Mouse (Mus musculus) CD4-positive helper T cell, adult 2 months (primary cell): Measurements from ENCODE around the gene Ulk4.

Experiments used
- DNase-seq: peaks from one replicate; pipeline ENCODE4 v3.0.0-alpha.2; 2012; ENCODE audit warnings: low read depth, missing footprints, low spot score

Gene Ulk4

DNA sequence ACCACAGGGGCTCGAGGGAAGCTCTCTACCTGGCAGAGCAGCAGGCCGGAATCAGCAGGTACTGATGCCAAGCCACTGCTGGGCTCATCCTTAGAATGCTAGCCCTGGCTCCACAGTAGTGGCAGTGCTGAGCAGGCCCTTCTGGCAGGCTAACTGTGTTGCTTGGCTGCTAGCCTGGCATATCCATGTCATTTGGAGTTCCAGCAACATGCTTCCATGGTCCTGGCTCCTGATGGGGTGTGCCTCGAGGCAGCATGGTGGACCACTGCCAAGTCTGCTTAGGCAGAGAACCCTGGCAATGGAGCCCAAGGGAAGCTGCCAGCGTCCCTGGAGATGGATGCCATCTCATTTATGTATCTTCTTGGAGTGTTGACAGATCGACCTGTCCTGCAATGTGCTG is 169.4 kb downstream of the Ulk4 start:
- DNase-seq = no peak

DNA sequence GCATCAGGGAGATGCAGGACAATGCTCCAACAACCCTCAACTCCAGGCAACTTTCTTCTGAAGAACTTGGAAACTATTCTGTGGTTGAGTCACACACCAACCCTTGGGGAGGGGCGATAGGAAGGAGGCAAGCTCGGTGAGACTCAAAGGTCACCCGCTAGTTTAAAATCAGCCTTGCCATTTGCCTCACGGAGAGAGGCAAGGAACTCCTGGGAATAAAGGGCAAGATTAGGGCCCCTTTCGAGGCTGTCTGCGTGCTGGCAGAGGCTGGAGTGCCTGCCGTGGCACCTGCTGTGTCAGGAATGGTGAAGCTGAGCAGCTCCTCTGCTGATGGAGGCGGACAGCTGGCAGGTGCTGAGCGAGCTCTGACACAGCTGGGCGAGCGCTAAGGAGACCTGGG is 169.9 kb downstream of the Ulk4 start:
- DNase-seq = no peak

DNA sequence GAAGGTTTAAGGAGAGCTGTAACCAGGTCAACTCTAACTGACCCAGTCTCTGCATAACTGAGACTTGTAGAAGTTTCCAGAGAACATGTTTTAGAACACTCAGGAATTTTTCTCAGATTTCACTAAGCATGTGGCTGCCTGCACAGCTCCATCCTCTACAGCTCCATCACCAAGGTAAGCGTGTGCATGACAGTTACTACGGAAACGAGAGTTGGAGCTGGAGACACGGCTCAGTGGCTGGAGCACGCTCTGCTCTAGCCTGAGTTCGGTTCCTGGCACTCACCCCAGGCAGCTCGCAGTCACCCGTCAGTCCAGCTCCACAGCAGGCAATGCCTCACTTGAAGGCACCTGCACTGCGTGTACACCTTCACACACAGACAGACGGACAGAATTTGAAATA is 175.5 kb downstream of the Ulk4 start:
- DNase-seq = no peak

DNA sequence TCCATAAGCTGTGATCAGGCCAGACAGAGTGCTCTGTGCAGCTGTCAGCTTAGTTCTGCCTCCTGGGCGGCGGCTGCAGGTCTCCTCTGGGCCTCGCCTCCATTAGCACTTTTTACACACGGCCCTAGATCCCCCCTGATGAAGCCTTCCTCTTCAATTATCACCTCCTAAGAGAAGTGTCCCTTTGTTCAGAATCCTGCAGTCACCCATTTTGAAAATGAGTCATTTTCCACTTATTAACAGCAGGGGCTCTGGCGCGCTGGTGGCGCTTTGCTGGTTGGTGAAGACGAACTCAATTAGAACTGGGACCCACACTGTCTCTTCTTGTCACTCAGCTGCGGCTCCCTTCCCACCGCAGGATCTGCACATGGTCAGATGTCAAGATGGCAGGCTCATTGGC is 177.5 kb downstream of the Ulk4 start:
- no peak for DNase-seq

DNA sequence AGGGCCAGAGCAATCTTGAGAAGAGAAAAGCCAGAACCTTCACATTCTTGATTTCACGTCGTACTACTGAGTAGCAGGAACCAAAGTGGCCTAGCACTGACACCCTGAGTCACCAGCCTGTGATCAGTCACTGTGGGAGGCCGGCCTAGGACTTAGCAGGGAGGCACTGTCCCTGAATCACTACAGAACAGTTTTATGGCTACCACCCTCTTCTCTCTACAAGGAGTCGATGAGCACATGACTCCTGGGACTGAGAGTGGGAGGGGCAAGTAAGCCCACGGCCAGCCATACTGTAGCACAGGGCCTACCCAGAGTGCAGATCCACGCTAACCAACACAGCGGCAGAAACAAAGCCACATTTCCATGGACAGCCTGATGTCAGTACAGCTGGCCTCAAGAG is 183.2 kb downstream of the Ulk4 start:
- no peak for DNase-seq

DNA sequence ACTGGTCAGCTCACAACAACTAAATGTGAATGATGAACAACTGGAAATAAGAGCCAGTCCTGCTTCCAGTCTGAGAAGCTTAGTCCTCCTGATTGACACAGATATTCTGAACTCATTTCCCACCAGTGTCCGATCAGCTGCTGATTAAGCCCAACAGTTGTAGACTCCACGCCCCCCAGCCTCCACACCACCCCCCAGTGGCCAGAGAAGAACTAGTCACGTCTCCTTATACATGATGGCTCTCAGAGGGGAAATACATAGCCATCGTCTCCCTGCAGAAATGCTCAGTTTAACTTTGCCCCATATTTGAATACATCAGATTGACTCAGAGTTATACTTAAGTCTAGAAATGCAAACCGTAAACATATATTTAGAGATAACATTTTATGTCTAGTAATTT is 184.4 kb downstream of the Ulk4 start:
- DNase-seq = no peak

DNA sequence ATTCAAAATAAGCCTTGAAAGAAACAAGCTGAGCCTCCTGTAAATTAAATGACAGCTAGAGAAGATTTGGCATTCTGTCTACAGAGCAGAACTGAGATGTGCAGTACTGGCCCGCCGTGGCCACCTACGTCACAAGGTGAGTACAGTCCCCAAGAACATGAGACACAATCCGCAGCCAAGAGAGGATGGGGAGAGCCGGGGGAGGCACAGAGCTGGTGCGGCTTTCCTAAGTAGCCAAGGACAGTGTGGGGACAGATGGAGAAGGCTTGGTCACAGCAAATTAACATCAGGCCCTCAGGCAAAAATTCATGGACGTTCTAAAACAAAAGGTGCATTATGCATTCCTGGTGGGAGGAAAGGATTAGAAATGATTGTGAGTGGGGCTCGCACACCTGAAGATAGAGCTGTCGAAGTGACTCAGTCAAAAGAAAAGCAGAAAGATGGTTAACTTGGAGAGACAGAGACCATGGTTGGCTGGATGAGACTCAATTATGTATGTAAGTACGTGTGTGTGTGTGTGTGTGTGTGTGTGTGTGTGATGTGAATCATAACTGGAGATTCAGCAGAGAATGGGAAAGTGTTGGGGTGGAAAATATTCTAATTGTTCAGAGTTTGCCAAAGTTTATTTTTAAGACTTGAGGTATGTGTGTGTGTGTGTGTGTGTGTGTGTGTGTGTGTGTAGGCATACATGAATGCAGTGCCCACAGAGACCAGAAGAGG is 185.8 kb downstream of the Ulk4 start:
- no peak for DNase-seq

DNA sequence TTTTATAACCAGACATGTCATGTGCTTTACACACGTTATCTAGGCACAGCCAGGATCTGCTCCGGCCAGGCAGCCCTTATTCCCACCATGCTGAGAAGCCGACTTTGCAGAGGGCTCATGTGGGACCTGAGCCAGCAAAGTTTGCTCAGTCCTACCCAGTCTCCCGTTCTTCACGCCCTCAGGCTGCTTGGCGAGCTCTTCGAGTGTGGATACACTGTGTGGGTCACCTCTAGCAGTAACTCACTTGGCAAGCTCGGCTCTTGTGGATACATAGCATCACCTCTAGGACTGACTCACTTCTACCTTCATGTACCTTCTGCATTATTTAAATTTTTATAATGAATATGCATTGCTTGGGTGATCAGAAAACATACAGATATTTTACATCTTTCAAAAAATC is 189.3 kb downstream of the Ulk4 start:
- no peak for DNase-seq

DNA sequence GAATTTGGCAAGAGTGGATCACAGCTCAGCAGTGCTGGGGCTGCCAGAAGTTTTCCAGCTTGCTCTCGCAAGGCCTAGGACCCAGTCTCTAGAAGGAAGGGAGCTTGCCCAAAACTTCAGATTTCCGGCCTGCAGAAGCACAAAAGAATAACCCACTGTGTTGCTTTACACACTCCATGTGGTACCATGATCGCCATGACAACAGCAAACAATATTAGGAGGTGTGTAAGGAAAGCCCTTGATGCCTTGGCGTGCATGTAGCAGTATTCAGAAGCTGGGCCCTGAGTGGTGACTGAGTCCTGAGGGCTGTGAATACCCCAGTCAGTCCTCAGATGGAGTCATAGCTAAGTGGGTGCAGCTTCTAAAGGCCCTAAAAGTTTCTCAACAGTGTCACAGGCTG is 192.8 kb downstream of the Ulk4 start:
- DNase-seq = no peak

DNA sequence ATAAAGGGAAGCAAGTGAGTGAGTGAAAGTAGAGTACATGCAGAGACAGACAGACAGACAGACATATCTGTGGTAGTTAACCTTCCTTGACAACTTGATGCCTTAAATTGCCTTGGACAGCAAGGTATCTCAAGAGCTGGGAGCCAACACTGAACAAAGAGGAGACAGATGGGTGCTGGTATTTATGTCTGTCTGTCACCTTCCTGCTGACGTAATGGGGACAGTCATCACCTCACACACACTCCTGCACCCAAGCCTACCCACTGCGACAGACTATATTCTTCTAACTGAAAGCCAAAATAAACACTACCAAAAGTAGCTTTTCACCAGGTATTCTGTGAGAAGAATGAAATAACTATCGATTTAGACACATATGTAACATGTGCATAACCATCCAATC is 196.2 kb downstream of the Ulk4 start:
- no peak for DNase-seq

DNA sequence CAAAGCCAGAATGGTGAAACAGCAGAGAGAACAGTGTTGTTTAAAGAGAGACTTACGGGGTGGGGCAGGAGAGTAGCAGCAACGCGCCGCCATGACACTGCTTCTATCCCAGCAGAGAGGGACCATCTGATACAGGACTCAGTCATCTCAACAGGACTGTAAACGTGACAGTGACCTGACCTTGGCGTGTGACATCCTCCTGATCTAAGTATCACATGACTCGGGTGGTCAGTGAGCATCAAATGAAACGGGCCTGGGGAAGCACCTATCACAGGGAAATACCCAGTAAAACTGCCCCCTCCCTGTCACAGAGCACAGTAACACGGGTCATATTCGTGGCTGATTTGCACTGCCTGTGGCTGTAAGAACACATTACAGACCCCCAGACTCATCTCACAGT is 196.6 kb downstream of the Ulk4 start:
- DNase-seq = no peak

DNA sequence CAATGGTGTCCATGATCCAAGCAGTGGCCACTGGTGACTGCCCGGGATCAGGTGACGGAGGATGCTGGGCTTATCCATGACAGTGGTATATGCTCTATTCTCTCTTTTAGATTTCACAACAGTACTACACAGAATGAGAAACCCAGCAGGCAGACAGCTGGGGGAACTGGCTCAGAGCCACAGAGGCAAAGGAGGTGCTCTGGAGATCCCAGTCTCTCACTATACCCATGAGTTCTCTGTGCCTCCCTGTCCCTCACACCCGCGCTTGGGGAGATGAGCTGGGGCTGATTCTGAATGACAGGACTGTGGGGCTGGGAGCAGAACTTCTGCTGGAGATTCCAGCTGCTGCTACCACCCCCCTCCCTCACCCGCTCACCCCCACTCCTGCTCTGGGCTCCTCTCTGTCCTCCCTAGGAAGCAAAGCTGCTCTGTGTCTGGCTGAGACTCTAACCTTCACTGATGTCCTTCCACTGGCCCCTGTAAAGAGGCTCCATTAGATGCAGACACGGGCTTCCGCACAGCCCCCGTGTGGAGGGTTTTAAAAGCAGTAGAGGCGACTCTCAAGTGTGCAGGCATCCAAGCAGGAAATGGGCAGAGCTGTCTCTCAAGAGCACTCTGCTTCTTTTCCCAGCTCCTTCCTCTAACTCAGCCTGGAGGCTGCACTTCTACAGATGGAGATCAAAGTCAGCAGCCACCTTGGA is 197.5 kb downstream of the Ulk4 start:
- DNase-seq = no peak

DNA sequence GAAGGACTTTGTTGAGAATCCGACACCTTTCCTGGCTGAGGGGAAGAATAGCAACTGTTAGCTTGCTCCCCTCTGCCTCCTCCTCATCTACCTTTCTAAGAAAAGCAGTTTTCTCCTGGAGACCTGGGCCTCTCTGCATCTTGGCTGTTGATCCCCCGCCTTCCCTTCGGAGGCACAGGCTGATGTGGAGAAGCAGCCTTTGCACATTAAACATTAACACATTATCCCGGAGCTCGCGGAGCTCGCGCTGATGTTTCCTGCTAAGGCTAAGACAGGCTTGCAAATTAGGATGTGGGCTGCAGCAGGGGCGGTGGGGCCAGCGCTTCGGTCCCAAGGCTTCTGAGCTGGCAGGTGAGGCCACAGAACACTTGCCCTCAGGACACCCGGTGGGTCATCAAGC is 200.7 kb downstream of the Ulk4 start:
- no peak for DNase-seq

DNA sequence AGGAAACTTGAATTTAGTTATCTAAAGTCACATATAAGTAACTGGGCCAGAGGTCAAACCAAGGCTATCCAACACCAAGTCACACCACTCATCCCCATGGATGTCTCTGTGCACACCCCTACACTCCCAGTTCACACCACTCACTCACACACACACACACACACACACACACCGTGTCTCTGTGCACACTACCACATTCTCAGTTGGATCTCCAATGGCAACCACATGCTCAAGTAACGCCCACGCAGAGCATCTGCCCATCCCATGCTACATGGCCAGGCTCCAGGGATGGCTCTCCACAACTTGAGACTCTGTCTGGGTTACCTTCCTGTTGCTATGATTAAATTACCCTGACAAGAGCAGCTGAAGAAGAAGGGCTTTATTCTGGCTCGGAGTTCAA is 201.8 kb downstream of the Ulk4 start:
- no peak for DNase-seq

DNA sequence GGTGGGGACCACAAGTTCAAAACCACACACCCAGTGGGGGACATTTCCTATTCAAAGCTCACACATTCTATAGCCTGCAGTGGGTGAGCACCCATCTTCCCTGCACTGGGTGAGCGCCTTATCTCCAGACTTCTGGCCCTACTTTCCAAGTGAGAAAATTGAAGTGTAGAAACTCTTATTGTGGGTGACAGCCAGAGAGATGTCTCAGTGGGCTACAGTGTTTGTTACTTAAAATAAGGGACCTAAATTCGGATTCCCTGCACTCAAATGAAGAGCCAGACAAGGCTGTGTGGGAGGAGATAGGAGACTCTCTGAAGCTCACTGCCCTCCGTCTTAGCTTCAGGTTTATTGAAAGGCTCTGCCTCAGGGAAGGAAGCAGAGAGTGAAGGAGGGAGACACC is 202.3 kb downstream of the Ulk4 start:
- DNase-seq = no peak

DNA sequence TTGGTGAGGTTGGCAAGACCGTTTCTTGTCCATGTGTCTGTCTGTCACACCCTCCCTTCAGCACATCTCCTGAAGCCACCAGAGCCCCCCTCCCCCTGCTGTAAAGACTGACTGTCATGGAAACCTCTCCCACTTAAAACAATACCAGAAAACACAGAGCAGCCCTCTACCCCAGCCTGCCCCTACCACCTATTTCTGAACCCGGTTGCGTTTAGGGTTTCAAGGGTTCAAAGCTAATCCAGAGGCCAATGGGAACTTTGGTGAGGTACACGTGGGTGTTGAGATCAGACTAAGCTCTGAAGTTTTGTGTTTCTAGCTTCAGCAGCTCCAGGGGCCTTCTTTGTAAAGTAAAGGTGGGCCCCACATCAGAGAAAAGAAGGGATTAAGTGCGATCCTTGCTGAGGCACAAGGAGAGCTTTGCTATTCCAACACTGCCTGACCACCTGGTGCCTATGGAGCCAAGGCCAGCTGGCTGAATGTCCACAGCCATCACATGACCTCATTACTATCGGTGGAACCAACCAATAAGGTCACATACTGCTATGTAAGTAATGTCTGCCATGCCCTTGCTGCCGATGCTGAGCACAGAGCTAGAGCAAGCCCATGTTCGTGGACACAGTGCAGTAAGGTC is 204.8 kb downstream of the Ulk4 start:
- no peak for DNase-seq

DNA sequence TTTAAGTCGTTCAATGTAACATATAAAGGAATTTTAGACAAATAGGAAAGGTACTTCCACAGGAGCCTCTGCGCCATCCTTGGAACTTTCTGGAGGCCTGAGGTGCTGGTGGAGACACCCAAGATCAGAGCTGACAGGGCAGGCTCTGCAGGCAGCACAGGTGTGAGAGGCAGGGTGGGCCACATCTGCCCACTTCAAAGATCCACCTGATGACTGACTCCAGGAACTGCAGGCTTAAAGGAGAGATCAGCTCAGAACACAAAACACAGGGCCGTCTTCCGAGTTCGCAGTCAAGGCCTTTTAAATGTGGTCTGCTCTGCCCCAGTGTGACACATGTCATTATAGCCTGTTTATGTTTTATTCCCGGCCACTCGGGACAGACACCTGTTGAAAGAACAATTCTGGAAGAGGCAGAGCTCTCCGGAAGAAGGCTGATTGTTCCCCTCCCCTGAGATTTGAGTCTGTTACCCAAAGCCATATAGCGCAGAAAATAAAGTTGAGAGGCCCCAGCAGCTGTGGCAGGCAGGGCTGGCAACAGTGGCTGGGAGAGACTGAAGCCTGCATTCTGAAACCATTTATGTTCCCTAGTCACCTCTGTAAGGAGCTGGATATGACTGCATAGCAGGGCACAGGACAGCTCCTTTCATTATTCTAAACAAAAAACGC is 205.4 kb downstream of the Ulk4 start:
- DNase-seq = no peak

DNA sequence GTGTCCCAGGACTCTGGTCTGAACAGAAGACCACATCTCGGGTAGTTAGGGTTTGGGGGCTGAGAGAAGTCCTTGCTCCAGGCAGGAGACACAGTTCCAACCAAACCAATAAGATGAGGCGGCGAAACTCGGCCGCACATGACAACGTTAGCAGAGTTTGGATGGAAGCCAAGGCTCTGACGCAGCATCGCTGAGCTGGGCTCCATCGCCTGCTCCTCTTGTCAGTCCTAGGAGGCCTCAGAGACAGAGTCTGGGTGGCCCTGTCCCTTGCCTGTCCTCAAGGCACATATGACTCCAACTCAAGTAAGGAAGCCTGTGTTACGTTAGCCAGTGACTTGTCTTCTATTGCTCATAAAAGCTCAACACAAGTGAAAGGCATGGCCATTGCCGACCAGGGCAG is 205.9 kb downstream of the Ulk4 start:
- no peak for DNase-seq

DNA sequence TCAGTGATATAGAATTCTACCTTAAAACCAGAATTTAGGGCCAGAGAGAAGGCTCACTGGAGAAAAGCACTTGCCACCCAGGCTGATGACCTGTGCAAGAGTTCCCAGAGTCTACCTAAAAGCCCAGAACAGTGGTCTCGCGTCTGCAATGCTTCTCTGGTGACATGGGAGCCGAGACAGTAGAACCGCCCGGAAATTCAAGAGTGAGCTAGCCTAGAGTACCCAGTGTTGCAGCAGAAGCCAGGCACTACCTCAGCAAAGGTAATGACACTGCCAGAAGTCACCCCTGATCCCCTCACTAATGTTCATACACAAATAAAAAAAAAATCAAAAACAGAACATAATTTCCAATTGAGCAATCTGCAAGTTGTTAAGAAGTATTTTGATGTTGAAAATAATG is 208.9 kb downstream of the Ulk4 start:
- no peak for DNase-seq

DNA sequence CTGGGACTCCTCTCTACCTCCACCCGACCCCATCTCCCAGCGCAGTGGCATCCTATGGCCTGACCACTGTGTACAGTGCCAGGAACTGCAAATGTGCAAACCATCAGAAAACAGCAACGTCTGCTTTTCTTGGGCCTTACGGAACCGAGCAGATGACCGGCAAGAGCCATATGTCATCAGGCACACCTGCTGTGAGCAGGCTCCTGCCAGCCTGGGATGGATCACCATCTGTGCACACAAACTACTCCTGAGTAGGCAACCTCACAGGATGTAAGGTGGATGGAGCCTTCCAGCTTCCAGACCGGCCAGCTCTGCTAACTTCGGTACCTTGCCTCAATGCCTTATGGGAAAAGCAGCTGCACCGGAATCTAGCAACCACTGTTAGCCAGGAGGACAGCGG is 210.0 kb downstream of the Ulk4 start:
- DNase-seq = no peak

DNA sequence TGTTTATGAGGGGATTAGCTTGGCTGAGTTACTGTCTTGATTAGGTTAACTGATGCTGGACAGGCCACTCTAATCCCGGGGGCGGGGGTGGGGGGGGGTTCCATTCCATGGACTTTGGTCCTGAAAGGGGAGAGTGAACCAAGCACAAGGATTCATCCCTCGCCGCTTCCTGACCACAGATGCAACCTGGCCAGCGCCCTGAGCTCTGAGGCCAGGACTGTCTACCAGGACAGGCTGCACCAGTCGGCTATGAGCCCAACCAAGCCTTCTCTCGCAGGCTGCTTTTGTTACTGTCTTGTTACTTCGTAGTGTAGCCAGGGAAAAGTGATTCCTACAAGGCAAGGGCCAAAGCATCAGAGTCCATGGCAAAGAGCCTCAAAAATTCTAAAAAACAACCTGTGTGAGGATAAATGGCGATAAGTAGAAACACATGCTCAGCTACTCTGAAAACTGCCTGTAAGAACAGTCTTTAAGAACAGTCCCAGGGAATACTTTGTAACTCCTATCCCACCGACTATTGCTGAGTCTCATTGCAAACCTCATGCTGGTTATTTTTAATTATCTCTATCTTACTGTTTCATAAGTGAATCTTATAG is 211.5 kb downstream of the Ulk4 start:
- no peak for DNase-seq
